Mouse (Mus musculus): ENCODE data around the gene Lrcol1.

- TF ChIP-seq POLR2A (IDR thresholded peaks at IDR 0.05; ENCODE audit: borderline replicate concordance, control insufficient read depth, low read depth, low read length) = no peak
- no peak for TF ChIP-seq CTCF (IDR thresholded peaks at IDR 0.05; ENCODE audit: control insufficient read depth, insufficient read depth, low read length)
Measured at GRCm38 (mm10) chr5:110392727-110393126, 48.2 kb downstream of the Lrcol1 start.
